Mouse (Mus musculus): ENCODE results near the gene Orc2.

GRCm38 (mm10) chr1:58497678-58498077, 7.2 kb downstream of the Orc2 start:
- TF ChIP-seq GATA1 (IDR thresholded peaks at IDR 0.05; ENCODE audit: borderline replicate concordance, low read length) = no peak
- TF ChIP-seq CTCF (IDR thresholded peaks at IDR 0.05; ENCODE audit: low read depth, low read length) = no peak
- no peak for TF ChIP-seq TAL1 (conservative IDR thresholded peaks at IDR 0.05; ENCODE audit: low read depth, low read length)
- no peak for TF ChIP-seq GATA2 (IDR thresholded peaks at IDR 0.05; ENCODE audit: borderline replicate concordance, low read depth, low read length)
- no peak for TF ChIP-seq POLR2AphosphoS5 (IDR thresholded peaks at IDR 0.05; ENCODE audit: insufficient replicate concordance, low read depth, low read length)
